Mouse (Mus musculus): ENCODE results near the gene Fndc8. TPM values are rescaled to one million over a fixed set of nuclear protein-coding genes. Genes with fewer than 3 reads are reported as not detected.

The Fndc8 gene
- total RNA-seq, 1 experiment = not detected

- in situ Hi-C loops (cut with MboI; ENCODE audit: low sequenced_read_pairs in 2 of 2, unreplicated experiment in 2 of 2) = no loop called here
- TF ChIP-seq HCFC1 (IDR thresholded peaks at IDR 0.05; ENCODE audit: borderline replicate concordance, insufficient read depth, low read length) = no peak
- no peak for TF ChIP-seq MAFK (IDR thresholded peaks at IDR 0.05; ENCODE audit: insufficient read depth, low read depth, low read length)
Observed at GRCm38 (mm10) chr11:82867956-82868355, 24.0 kb upstream of the Fndc8 start.

GRCm38 (mm10) chr11:82869506-82870172 is 22.3 kb upstream of the Fndc8 start:
- H3K9ac ChIP-seq (ENCODE audit: insufficient read depth, low read depth, low read length, poor library complexity, severe bottlenecking) = peak overlapping the region; percentile 42; the same call in 1 of the 2 replicates
- in situ Hi-C loops (cut with MboI; ENCODE audit: low sequenced_read_pairs in 2 of 2, unreplicated experiment in 2 of 2) = no loop called here

More at GRCm38 (mm10) chr11:82867956-82868355, 24.0 kb upstream of the Fndc8 start:
- no peak for DNase-seq (ENCODE audit: low read depth, low spot score)
- H3K4me1 ChIP-seq (ENCODE audit: control insufficient read depth in 2 of 2, insufficient read depth in 2 of 2, low read length in 2 of 2, poor library complexity in 1 of 2) = peaks cover 2 to 4% of the 10 kb centered on the region in 2 experiments; a peak in 1 of 4 replicates
- no peak overlapping the region for H3K9ac ChIP-seq (ENCODE audit: insufficient read depth, low read depth, low read length, poor library complexity, severe bottlenecking)
- H3K27ac ChIP-seq (ENCODE audit: insufficient read depth, low read depth, low read length, poor library complexity, severe bottlenecking) = no peak overlapping the region
- H3K4me3 ChIP-seq (ENCODE audit: insufficient read depth in 1 of 2, low read depth in 1 of 2, low read length in 2 of 2, poor library complexity in 1 of 2, severe bottlenecking in 1 of 2) = no peak overlapping the region
- no peaks in the 10 kb centered on the region for H3K36me3 ChIP-seq (ENCODE audit: control insufficient read depth, insufficient read depth, low read length, poor library complexity, severe bottlenecking)
- no peaks in the 10 kb centered on the region for H3K9me3 ChIP-seq (ENCODE audit: control insufficient read depth, insufficient read depth, low read depth, low read length)

DNA sequence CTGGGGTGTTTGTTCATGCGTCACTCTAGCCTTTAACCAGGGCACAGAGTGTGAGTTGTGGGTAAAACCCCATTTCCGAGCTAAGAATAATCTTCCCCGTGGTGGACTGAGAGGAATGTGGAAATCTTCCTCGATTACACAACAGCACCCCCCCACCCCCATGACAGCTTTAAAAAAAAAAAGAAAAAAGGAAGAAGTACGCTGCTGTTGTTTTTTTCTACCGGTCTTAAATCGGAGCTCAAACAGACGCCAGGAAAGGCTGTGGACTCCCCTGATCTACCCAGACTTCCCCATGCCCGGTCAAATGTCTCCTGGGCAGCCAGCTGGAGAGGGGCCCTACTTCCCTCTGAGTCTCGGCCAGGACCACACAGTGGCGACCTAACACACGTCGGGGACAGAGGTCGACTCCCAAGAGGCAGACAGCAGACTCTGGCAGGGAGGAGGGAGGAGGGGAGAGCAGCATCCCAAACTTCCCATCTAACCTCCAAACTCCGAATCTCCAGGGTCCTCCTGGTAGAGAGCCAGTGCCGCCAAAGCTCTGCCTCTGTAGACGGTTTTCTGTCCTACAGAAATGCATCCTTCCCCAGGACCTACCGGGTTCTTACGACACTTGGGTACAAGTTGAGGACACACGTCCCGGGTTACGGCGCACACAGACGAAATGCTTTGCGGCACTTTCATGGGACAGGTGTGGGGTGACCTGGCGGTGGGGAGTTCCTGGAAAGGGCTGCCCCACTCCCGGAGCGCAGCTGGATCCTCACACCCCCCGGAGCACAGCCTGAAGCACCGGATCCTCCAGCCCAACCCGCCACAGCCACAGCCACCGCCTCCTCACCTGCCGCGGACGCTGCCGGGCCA is 21.5 kb upstream of the Fndc8 start:
- no peaks in the 10 kb centered on the region for H3K9me3 ChIP-seq (ENCODE audit: control insufficient read depth, insufficient read depth, low read depth, low read length)
- peak overlapping the region; percentile 73 to 85 for H3K4me3 ChIP-seq (ENCODE audit: insufficient read depth in 1 of 2, low read depth in 1 of 2, low read length in 2 of 2, poor library complexity in 1 of 2, severe bottlenecking in 1 of 2)
- TF ChIP-seq ZC3H11A (IDR thresholded peaks at IDR 0.05; ENCODE audit: borderline replicate concordance, low read depth, low read length) (no peak), ZNF384 (IDR thresholded peaks at IDR 0.05; ENCODE audit: low read depth, low read length) (peak; percentile 49; the same call in 1 of the 2 replicates), HCFC1 (IDR thresholded peaks at IDR 0.05; ENCODE audit: borderline replicate concordance, insufficient read depth, low read length) (no peak), CHD2 (IDR thresholded peaks at IDR 0.05; ENCODE audit: low read depth, low read length) (no peak), MAFK (IDR thresholded peaks at IDR 0.05; ENCODE audit: insufficient read depth, low read depth, low read length) (no peak)
- H3K4me1 ChIP-seq (ENCODE audit: control insufficient read depth in 2 of 2, insufficient read depth in 2 of 2, low read length in 2 of 2, poor library complexity in 1 of 2) = peaks cover 2 to 4% of the 10 kb centered on the region in 2 experiments; a peak in 1 of 4 replicates
- no peak for DNase-seq (ENCODE audit: low read depth, low spot score)
- H3K27ac ChIP-seq (ENCODE audit: insufficient read depth, low read depth, low read length, poor library complexity, severe bottlenecking) = peak overlapping the region; percentile 24; the same call in 1 of the 2 replicates
- H3K9ac ChIP-seq (ENCODE audit: insufficient read depth, low read depth, low read length, poor library complexity, severe bottlenecking) = peak overlapping the region; percentile 81
- in situ Hi-C loops (cut with MboI; ENCODE audit: low sequenced_read_pairs in 2 of 2, unreplicated experiment in 2 of 2) = no loop called here
- no peaks in the 10 kb centered on the region for H3K36me3 ChIP-seq (ENCODE audit: control insufficient read depth, insufficient read depth, low read length, poor library complexity, severe bottlenecking)

More at GRCm38 (mm10) chr11:82869506-82870172, 22.3 kb upstream of the Fndc8 start:
- no peak for TF ChIP-seq MAFK (IDR thresholded peaks at IDR 0.05; ENCODE audit: insufficient read depth, low read depth, low read length)
- no peak for TF ChIP-seq ZNF384 (IDR thresholded peaks at IDR 0.05; ENCODE audit: low read depth, low read length)
- H3K4me1 ChIP-seq (ENCODE audit: control insufficient read depth in 2 of 2, insufficient read depth in 2 of 2, low read length in 2 of 2, poor library complexity in 1 of 2) = peaks cover 2 to 4% of the 10 kb centered on the region in 2 experiments; a peak in 1 of 4 replicates
- H3K27ac ChIP-seq (ENCODE audit: insufficient read depth, low read depth, low read length, poor library complexity, severe bottlenecking) = no peak overlapping the region
- no peaks in the 10 kb centered on the region for H3K36me3 ChIP-seq (ENCODE audit: control insufficient read depth, insufficient read depth, low read length, poor library complexity, severe bottlenecking)
- no peak for DNase-seq (ENCODE audit: low read depth, low spot score)
- H3K4me3 ChIP-seq (ENCODE audit: insufficient read depth in 1 of 2, low read depth in 1 of 2, low read length in 2 of 2, poor library complexity in 1 of 2, severe bottlenecking in 1 of 2) = peak overlapping the region; percentile 73 to 85; a peak in 3 of 4 replicates
- no peaks in the 10 kb centered on the region for H3K9me3 ChIP-seq (ENCODE audit: control insufficient read depth, insufficient read depth, low read depth, low read length)

- in situ Hi-C loops (cut with MboI; ENCODE audit: low sequenced_read_pairs in 2 of 2, unreplicated experiment in 2 of 2) = no loop called here
- peak within 1 kb of the TSS; percentile 81 for H3K9ac ChIP-seq (ENCODE audit: insufficient read depth, low read depth, low read length, poor library complexity, severe bottlenecking)
- TF ChIP-seq ZC3H11A (IDR thresholded peaks at IDR 0.05; ENCODE audit: borderline replicate concordance, low read depth, low read length) (no peak), HCFC1 (IDR thresholded peaks at IDR 0.05; ENCODE audit: borderline replicate concordance, insufficient read depth, low read length) (peak; percentile 53; the same call in 1 of the 2 replicates), ZNF384 (IDR thresholded peaks at IDR 0.05; ENCODE audit: low read depth, low read length) (no peak), MAFK (IDR thresholded peaks at IDR 0.05; ENCODE audit: insufficient read depth, low read depth, low read length) (no peak), CHD2 (IDR thresholded peaks at IDR 0.05; ENCODE audit: low read depth, low read length) (no peak)
- H3K36me3 ChIP-seq (ENCODE audit: control insufficient read depth, insufficient read depth, low read length, poor library complexity, severe bottlenecking) = no peaks in the 10 kb centered on the region
- no peaks in the 10 kb centered on the region for H3K9me3 ChIP-seq (ENCODE audit: control insufficient read depth, insufficient read depth, low read depth, low read length)
- peak; percentile 94 for DNase-seq (ENCODE audit: low read depth, low spot score)
- peak within 1 kb of the TSS; percentile 24; the same call in 1 of the 2 replicates for H3K27ac ChIP-seq (ENCODE audit: insufficient read depth, low read depth, low read length, poor library complexity, severe bottlenecking)
- H3K4me3 ChIP-seq (ENCODE audit: insufficient read depth in 1 of 2, low read depth in 1 of 2, low read length in 2 of 2, poor library complexity in 1 of 2, severe bottlenecking in 1 of 2) = peak within 1 kb of the TSS; percentile 73 to 85
- peaks cover 2 to 4% of the 10 kb centered on the region in 2 experiments; a peak in 2 of 4 replicates for H3K4me1 ChIP-seq (ENCODE audit: control insufficient read depth in 2 of 2, insufficient read depth in 2 of 2, low read length in 2 of 2, poor library complexity in 1 of 2)
Observed at GRCm38 (mm10) chr11:82871031-82871446, 20.9 kb upstream of the Fndc8 start, which contains the start of gene Rffl. TSS of gene Rffl (minus strand) at chr11:82871210.

Data from ES-E14 (cell line).